Mouse (Mus musculus): ENCODE measurements around the gene Ube2j1. TPM values are rescaled to one million over a fixed set of nuclear protein-coding genes. Genes with fewer than 3 reads are reported as not detected.

Gene Ube2j1
- polyA plus RNA-seq, 1 experiment = 124 TPM

DNA sequence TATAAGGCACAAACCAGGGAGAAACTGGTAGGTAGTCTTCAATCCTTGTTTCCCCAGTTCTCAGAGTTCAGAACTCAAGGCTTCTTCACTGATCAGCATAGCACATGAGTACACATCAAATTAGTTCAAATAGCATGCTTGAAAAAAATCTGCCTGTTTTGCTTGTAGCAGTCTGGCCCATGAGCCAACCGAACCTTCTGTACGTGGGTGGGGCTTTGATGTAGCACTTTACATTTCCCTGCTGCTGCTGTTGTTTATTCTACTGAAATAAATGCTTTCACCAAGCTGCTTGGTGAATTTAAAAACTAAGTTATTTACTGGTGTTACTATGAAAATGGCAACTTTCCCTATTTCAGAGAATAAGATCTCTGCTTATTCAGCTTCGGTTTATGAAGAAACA lies 20.8 kb downstream of the Ube2j1 start:
- no peak overlapping the region for H3K27ac ChIP-seq (ENCODE audit: insufficient read depth, low read length)

DNA sequence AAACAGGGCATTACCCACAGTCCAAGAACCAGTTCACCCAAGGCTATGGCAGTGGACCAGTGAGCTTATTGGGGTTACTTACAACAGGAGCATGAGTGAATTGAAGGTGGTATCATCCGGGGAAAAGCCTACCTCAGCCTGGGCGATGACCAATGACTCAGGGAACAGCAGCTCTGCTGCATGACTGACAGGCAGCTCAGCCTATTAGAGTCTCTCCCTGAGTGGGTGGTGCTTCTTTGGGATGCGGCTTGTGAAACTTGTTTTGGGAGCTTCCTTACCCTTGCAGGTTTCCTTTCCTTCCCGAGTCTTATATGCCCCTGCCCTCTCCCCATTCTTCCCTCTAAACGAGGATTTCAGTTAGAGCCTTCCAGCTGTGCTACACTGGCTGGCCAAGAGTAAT lies 21.4 kb downstream of the Ube2j1 start:
- H3K4me1 ChIP-seq (ENCODE audit: control insufficient read depth, insufficient read depth, low read length) = no peaks in the 10 kb centered on the region
- H3K4me3 ChIP-seq (ENCODE audit: insufficient read depth, low read length) = no peak overlapping the region
- no peak for TF ChIP-seq CTCF (IDR thresholded peaks at IDR 0.05; ENCODE audit: borderline replicate concordance, insufficient read depth, low read length)
- TF ChIP-seq POLR2A (IDR thresholded peaks at IDR 0.05; ENCODE audit: low read depth, low read length) = no peak
- H3K27ac ChIP-seq (ENCODE audit: insufficient read depth, low read length) = no peak overlapping the region

More for the DNA sequence above, 20.8 kb downstream of the Ube2j1 start:
- TF ChIP-seq CTCF (IDR thresholded peaks at IDR 0.05; ENCODE audit: borderline replicate concordance, insufficient read depth, low read length) = no peak
- TF ChIP-seq POLR2A (IDR thresholded peaks at IDR 0.05; ENCODE audit: low read depth, low read length) = no peak
- Histone ChIP-seq H3K4me3 (ENCODE audit: insufficient read depth, low read length) (no peak overlapping the region), H3K4me1 (ENCODE audit: control insufficient read depth, insufficient read depth, low read length) (no peaks in the 10 kb centered on the region)

DNA sequence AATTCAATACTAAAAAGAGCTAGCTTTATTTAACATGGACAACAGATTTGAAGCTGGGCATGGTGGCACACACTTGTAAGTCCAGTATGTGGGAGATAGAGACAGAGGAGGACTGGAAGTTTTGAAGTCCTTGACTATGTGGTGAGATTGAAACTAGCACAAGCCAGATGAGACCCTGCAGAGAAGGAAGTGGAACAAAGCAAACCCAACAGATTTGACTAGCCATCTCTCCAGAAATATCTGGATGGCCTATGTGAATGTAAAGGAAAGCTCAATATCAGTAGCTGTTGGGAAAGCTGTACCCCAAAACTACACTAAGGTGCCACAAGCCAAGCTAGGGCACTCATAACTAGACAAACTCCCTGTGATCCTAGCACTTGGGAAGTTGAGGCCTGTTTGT lies 23.2 kb downstream of the Ube2j1 start:
- H3K4me3 ChIP-seq (ENCODE audit: insufficient read depth, low read length) = no peak overlapping the region
- no peaks in the 10 kb centered on the region for H3K4me1 ChIP-seq (ENCODE audit: control insufficient read depth, insufficient read depth, low read length)
- TF ChIP-seq CTCF (IDR thresholded peaks at IDR 0.05; ENCODE audit: borderline replicate concordance, insufficient read depth, low read length) = no peak
- TF ChIP-seq POLR2A (IDR thresholded peaks at IDR 0.05; ENCODE audit: low read depth, low read length) = no peak
- H3K27ac ChIP-seq (ENCODE audit: insufficient read depth, low read length) = no peak overlapping the region

DNA sequence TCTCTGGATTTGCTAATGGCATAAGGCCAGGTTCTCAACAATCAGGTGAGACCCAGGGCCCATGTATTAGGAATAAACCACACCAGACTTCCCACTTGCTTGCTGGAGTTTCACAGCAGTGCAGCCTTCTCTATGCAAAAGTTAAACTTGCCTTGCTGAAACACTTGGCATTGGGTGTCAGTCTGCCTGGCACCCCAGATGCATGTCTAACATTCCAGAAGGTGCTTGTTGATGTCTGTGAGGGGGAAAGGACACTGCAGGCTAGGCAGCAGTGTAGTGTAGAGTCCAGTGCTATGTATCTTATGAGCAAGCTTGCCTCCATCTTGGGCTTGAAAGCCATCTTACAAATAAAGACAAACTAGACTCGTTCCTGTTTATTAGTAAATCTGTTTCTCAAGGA lies 25.1 kb downstream of the Ube2j1 start:
- TF ChIP-seq POLR2A (IDR thresholded peaks at IDR 0.05; ENCODE audit: low read depth, low read length) (no peak), CTCF (IDR thresholded peaks at IDR 0.05; ENCODE audit: borderline replicate concordance, insufficient read depth, low read length) (no peak)
- no peak overlapping the region for H3K4me3 ChIP-seq (ENCODE audit: insufficient read depth, low read length)
- H3K4me1 ChIP-seq (ENCODE audit: control insufficient read depth, insufficient read depth, low read length) = no peaks in the 10 kb centered on the region
- H3K27ac ChIP-seq (ENCODE audit: insufficient read depth, low read length) = no peak overlapping the region

DNA sequence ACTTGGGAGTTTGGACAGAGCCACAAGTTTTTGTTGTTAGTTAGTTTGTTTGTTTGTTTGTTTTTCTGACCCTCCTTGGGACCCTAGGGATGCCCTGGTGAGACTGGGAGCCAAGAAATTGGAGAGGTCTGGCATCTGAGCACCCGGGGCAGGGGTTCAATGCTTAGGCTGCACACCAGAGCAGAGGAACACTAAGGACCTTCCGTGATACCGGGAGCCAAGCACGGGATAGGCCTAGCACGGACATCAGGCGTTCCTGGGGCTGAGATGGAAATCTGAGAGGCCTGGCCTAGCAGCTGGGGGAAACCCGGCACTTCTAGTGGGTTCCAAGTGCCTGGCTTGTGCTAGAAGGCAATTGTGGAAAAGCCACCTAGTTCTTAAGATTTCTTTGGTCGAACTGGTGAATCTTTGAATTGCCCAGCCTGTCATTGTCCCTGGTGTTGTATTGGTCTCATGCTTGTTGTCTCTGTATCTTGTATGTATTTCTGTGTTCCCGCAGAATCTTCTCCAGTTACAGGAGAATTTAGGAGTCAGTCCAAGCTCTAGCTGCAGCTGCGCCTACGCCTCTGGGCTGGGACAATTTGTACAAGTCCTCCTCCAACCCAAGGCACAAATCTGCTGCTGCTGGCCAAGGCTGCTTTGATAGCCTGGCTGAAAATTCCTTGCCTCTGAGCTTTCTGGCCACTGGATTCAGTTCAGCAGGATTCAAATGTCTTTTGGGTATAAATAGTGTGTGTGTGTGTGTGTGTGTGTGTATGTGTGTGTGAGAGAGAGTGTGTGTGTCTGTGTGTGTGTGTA lies 26.9 kb downstream of the Ube2j1 start:
- Histone ChIP-seq H3K4me1 (ENCODE audit: control insufficient read depth, insufficient read depth, low read length) (no peaks in the 10 kb centered on the region), H3K4me3 (ENCODE audit: insufficient read depth, low read length) (no peak overlapping the region), H3K27ac (ENCODE audit: insufficient read depth, low read length) (0 out of 2 replicates have a peak overlapping the region, but pooled peaks have one; percentile 39)
- TF ChIP-seq POLR2A (IDR thresholded peaks at IDR 0.05; ENCODE audit: low read depth, low read length) (no peak), CTCF (IDR thresholded peaks at IDR 0.05; ENCODE audit: borderline replicate concordance, insufficient read depth, low read length) (no peak)

DNA sequence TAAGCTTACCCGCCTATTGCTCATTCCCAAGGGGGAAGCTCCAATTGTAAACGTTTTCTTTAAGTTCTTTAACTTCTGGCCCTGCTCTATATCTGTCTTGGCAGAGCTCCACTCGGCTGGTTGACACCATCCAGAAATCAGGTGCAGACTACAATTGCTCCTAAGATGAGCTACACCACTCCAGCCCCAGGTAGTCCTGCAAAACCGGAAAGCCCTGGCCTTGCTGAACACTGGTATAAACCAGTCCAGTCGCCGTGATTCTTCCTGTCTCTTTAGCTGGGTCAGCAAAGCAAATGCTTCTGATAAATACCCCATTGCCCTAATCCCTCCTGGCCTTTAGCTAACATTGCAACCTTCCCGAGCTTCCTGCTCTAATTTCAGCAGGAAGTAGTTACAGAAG lies 29.9 kb downstream of the Ube2j1 start:
- TF ChIP-seq CTCF (IDR thresholded peaks at IDR 0.05; ENCODE audit: borderline replicate concordance, insufficient read depth, low read length) = no peak
- no peak for TF ChIP-seq POLR2A (IDR thresholded peaks at IDR 0.05; ENCODE audit: low read depth, low read length)
- H3K4me3 ChIP-seq (ENCODE audit: insufficient read depth, low read length) = no peak overlapping the region
- no peak overlapping the region for H3K27ac ChIP-seq (ENCODE audit: insufficient read depth, low read length)
- H3K4me1 ChIP-seq (ENCODE audit: control insufficient read depth, insufficient read depth, low read length) = 0 out of 2 replicates have a peak, but pooled peaks cover 4% of the 10 kb centered on the region

DNA sequence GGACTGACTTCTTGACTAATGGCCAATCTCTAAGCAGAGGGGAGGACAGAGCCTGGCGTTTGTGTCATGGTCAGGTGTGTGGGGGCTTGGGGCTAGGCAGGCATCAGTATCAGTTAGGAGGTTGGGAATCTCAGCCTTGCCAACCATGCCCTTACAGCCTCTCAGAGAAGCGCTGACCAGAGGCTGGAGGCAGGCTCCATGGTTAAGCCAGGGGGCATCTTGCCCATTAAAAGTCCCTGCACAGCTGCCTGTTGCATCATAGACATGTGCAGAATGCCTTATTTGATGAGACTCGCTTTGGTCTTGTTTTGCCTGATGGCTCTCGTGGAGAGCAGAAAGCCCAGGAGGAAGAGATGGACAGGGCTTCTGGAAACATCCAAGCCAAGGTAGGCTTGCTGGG lies 31.8 kb downstream of the Ube2j1 start, which contains the start of gene Gabrr2:
Gabrr2 (plus strand) TSS at position 19 of the 400 bp plus-strand sequence.
- TF ChIP-seq CTCF (IDR thresholded peaks at IDR 0.05; ENCODE audit: borderline replicate concordance, insufficient read depth, low read length) (no peak), POLR2A (IDR thresholded peaks at IDR 0.05; ENCODE audit: low read depth, low read length) (no peak)
- Histone ChIP-seq H3K27ac (ENCODE audit: insufficient read depth, low read length) (no peak within 1 kb of the TSS), H3K4me3 (ENCODE audit: insufficient read depth, low read length) (no peak within 1 kb of the TSS), H3K4me1 (ENCODE audit: control insufficient read depth, insufficient read depth, low read length) (0 out of 2 replicates have a peak, but pooled peaks cover 4% of the 10 kb centered on the region)

DNA sequence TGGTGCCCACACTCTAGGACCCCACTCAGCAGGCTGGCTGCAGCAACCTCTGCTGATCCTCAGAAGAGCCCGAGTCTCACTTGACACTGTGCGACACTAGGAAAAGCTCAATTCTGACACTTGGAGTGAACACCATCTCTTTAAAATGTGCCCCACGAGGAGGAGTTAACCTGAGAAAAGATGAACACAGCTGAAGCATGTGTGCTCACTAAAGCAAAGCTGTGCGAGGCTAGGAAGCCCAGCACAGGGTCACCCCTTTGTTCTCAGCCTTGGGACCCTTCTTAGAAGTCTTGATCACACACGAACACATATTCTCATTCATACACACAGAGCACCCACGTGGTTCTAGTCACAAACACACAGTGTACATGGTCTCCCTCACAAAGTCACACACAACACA lies 33.8 kb downstream of the Ube2j1 start:
- TF ChIP-seq CTCF (IDR thresholded peaks at IDR 0.05; ENCODE audit: borderline replicate concordance, insufficient read depth, low read length) = no peak
- TF ChIP-seq POLR2A (IDR thresholded peaks at IDR 0.05; ENCODE audit: low read depth, low read length) = no peak
- Histone ChIP-seq H3K27ac (ENCODE audit: insufficient read depth, low read length) (no peak overlapping the region), H3K4me3 (ENCODE audit: insufficient read depth, low read length) (no peak overlapping the region), H3K4me1 (ENCODE audit: control insufficient read depth, insufficient read depth, low read length) (0 out of 2 replicates have a peak, but pooled peaks cover 4% of the 10 kb centered on the region)

DNA sequence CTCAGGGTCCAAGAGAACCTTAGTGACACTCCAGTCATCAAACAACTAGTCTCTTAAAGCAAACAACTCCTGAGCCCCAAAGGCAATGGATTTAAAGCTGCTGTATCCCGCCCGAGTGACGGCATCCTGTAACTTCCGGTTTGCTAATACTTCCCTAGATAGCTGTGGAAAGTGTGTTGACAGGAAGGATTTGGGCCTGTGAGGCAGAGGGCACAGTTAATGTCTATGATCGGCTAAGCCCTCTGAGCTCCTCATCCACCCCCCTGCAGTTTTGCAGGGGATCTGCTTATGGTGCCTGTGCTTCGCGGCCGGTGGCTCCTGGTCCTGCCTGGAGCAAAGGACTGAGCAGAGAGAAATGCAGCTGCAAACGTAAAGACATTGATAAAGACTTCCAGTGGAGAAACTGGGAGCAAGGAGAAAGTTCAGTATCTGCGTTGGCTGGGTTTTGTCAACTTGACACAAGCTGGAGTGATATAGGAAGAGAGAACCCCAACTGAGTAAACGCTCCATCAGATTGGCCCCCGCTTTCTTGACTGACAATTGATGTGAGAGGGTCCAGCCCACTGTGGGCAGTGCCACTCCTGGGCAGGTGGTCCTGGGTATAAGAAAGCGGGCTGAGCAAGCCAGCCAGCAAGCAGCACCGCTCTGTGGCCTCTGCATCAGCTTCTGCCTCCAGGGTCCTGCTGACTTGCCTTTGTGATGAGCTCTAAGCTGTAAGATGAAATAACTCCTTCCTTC lies 35.2 kb downstream of the Ube2j1 start:
- Histone ChIP-seq H3K4me1 (ENCODE audit: control insufficient read depth, insufficient read depth, low read length) (0 out of 2 replicates have a peak, but pooled peaks cover 4% of the 10 kb centered on the region), H3K4me3 (ENCODE audit: insufficient read depth, low read length) (no peak overlapping the region), H3K27ac (ENCODE audit: insufficient read depth, low read length) (no peak overlapping the region)
- TF ChIP-seq CTCF (IDR thresholded peaks at IDR 0.05; ENCODE audit: borderline replicate concordance, insufficient read depth, low read length) (no peak), POLR2A (IDR thresholded peaks at IDR 0.05; ENCODE audit: low read depth, low read length) (no peak)

DNA sequence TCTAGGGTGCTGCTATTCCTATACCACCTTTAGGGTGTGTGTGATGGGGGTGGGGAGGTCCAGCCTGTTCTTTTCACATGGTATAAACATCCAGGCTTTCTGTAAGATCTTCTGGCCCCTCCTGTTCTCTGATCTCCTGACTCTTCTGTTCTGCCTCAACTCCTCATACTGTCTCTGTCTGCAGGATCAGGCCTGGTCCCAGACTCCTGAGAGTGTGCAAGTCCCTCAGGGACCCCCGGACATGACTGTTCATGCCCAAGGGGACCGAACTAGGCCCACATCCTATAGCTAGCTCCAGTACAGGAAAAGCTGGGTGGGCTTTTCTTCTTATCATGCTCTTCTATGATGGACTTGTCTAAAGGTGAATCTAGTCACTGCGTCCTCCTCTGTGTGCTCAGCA lies 36.1 kb downstream of the Ube2j1 start:
- TF ChIP-seq CTCF (IDR thresholded peaks at IDR 0.05; ENCODE audit: borderline replicate concordance, insufficient read depth, low read length) (no peak), POLR2A (IDR thresholded peaks at IDR 0.05; ENCODE audit: low read depth, low read length) (no peak)
- H3K27ac ChIP-seq (ENCODE audit: insufficient read depth, low read length) = no peak overlapping the region
- 0 out of 2 replicates have a peak, but pooled peaks cover 4% of the 10 kb centered on the region for H3K4me1 ChIP-seq (ENCODE audit: control insufficient read depth, insufficient read depth, low read length)
- no peak overlapping the region for H3K4me3 ChIP-seq (ENCODE audit: insufficient read depth, low read length)
